Mouse (Mus musculus): Measurements from ENCODE around the gene Zic4.

- no peak for TF ChIP-seq CTCF (IDR thresholded peaks at IDR 0.05; ENCODE audit: insufficient read depth, low read length)
- TF ChIP-seq POLR2A (IDR thresholded peaks at IDR 0.05; ENCODE audit: borderline replicate concordance, extremely low read depth, low read depth, low read length), result no peak
Measured at GRCm38 (mm10) chr9:91353551-91354433, 8.4 kb upstream of the Zic4 start.

Data from lung, adult 2 months (tissue).